Mouse (Mus musculus): Measurements from ENCODE around the gene Spata21. TPM values are rescaled to one million over a fixed set of nuclear protein-coding genes. Genes with fewer than 3 reads are reported as not detected.

The Spata21 gene
- polyA plus RNA-seq (2015; fragmentation: Nextera tagmentation; extraction: Ambion mirVana) = 0.15 and 0.17 TPM in 2 replicates

- DNase-seq (ENCODE audit: low spot score) = no peak
These were observed at the start of gene Spata21 for GRCm38 (mm10) chr4:141088033-141088432. TSS of gene Spata21 (plus strand) at chr4:141088333.

GRCm38 (mm10) chr4:141041117-141041516 is 47.0 kb upstream of the Spata21 start:
- DNase-seq (ENCODE audit: low spot score) = no peak

- DNase-seq (ENCODE audit: low spot score) = peak; percentile 66
These were observed 43.3 kb upstream of the Spata21 start for GRCm38 (mm10) chr4:141044816-141045215.

DNA sequence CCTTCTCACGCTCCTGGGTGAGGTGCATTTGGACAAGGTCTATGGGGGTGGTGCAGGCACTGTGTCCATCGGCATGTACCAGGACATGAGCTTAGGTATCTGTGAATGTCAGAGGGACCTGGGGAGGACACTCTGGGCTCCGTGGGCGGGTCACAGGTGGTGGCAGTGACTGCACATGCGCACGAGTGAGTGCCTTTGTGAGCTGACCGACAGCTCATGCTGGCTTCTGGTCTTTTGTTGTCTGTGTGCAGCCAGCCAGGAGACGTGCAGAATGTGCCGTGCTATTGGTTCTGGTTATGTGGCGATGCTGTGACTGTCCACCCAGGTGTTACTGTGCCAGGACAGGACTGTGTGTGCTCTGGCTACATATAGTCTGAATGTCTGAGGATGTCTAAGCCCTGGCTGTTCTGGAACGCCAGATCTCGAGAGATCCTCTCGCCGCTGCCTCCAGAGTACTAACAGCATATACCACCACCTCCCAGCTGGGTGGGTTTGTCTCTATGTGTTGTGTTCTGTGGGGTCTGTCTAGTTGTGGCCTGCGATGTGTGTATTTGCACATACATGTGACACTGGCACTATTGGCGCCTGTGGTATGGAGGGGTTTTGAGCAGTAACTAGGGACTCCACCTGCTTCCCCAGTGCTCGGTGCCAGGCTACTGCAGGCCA is 39.2 kb upstream of the Spata21 start:
- DNase-seq (ENCODE audit: low spot score) = no peak

- no peak for DNase-seq (ENCODE audit: low spot score)
These were observed 38.7 kb upstream of the Spata21 start for GRCm38 (mm10) chr4:141049476-141049835.

DNA sequence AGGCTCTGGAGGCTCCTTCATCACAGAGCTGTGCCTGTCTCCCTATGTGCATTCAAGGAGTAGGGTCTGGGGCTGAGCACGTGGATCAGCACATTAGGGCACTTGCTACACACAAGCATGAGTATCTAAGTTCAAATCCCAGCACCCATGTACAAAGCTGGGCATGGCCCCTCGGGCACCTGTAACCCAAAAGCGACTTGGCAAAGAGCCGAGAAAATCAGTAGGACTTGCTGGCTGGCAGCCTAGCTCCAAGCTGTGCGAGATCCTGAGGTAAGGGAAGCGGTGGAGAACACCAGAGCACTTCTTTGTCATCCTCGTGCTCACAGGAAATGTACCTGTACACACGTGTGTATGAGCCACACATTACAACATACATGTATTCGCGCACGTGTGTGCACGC is 35.7 kb upstream of the Spata21 start:
- DNase-seq (ENCODE audit: low spot score) = no peak

- DNase-seq (ENCODE audit: low spot score) = no peak
These were observed 35.0 kb upstream of the Spata21 start for GRCm38 (mm10) chr4:141053138-141053537.

GRCm38 (mm10) chr4:141053568-141054161 is 34.5 kb upstream of the Spata21 start:
- no peak for DNase-seq (ENCODE audit: low spot score)

- no peak for DNase-seq (ENCODE audit: low spot score)
These were observed 31.2 kb upstream of the Spata21 start for GRCm38 (mm10) chr4:141056970-141057369.

DNA sequence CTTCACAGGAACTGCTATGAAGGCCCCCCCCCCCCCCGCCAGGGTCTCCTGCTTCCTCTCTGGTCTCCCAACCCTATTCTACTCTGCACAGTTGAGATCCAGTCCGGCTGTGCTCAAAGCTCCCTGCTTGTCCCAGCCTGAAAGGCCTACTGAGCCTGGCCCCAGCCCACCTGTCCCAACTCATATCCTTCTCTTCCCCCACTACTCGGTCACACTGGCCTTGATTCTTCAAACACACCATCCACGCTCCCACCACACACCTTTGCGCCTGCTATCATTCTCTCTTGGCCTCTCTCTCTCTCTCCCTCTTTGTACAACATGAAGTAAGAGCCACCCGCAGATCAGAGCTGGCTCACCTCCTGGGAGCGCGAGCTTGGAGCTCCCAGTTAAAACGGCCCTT is 29.3 kb upstream of the Spata21 start:
- DNase-seq (ENCODE audit: low spot score) = no peak

- DNase-seq (ENCODE audit: low spot score) = no peak
These were observed 28.3 kb upstream of the Spata21 start for GRCm38 (mm10) chr4:141059616-141060425.

DNA sequence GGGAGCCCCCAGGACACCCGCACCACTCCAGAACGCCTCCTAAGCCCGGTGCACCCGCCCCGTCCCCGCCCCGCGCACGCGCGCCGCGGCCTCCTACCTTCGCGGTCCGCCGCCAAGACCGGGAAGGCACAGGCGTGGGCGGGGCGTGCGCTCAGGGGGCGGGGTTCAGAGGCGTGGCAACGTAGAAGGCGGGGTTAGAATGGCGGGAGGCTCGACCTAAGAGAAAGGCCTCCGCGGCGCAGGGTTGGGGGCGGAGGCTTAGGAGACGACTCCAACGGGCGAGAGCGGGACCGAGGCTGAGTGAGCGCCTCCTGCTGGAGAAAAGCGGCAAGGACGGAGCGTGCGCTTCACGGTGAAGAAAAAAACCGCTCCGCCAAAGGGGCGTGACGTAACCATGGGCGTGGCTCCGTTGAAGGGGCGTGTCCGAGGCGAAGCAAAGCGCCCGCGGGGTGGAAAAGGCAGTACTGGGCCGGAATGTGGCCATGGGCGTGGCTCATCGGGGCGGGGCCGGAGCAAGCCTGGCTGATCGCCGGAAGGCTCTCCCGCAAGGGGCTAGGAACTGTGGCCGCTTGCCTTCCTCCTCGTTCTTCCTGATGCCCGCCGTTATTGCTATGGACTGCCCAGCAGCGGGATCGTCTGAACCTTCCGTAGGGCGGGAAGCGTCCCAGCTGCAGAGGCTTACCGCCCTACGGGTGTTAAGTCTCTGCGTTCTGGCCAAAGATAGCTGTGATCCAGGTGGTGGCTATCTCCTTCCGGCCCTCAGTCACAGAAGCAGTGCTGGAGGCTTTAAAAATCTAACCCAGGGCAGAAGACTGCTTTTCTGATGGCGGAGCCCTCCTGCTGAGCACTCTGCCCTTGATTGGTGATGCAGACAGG is 27.5 kb upstream of the Spata21 start, which contains the start of gene Crocc:
Crocc (minus strand) TSS at position 125 of the 876 bp plus-strand sequence.
- peak; percentile 100 for DNase-seq (ENCODE audit: low spot score)

- no peak for DNase-seq (ENCODE audit: low spot score)
These were observed 24.0 kb upstream of the Spata21 start for GRCm38 (mm10) chr4:141064104-141064659.

- peak; percentile 91 for DNase-seq (ENCODE audit: low spot score)
These were observed 23.0 kb upstream of the Spata21 start for GRCm38 (mm10) chr4:141065123-141065522.

- DNase-seq (ENCODE audit: low spot score) = no peak
These were observed 21.2 kb upstream of the Spata21 start for GRCm38 (mm10) chr4:141066709-141067515.

DNA sequence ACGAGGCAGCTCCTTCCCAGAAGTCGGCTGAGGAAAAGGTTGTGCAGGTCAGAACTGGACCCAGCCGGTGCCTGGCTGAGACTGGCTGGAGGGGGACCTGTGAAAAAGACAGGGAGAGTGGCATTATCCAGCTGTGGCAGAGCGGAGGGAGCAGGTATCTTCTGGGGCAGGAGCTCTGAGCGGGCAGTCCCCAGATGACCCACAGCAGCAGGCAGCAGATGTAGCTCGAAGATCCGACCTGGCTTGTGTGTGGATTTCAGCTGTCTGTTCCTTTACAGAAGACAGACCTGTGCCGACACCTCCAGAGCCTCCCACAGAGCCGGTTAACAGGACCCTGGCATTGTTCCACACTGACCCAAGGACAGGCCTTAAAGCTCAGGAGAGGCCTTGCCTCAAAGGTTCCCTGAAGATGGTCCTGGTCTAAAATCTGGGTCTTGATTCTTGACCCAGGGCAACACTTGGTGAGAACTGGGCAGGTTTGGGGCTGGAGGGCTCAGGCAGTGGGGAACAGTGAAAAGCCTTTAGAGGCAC is 20.6 kb upstream of the Spata21 start:
- no peak for DNase-seq (ENCODE audit: low spot score)

DNA sequence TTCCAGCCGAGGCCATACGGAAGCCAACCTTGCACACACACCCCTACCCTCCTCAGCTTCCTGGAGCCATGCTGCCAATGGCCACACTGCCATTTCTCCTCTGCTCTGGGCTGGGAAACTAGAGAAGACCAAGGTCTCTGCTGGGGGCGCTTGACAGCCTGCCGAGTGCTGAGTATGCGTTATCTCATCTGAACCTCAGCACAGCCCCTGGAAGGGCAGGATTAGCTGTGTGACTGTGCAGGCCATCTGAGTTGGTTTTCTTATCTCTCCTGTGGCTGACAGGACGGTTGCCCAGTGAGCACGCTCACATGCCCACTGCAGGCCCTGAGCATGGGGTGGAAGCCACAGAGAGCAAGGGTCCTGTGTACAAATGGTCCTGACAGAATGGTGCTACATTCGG is 19.5 kb upstream of the Spata21 start:
- DNase-seq (ENCODE audit: low spot score) = no peak

- peak; percentile 65 for DNase-seq (ENCODE audit: low spot score)
These were observed 18.4 kb upstream of the Spata21 start for GRCm38 (mm10) chr4:141069731-141070130.

DNA sequence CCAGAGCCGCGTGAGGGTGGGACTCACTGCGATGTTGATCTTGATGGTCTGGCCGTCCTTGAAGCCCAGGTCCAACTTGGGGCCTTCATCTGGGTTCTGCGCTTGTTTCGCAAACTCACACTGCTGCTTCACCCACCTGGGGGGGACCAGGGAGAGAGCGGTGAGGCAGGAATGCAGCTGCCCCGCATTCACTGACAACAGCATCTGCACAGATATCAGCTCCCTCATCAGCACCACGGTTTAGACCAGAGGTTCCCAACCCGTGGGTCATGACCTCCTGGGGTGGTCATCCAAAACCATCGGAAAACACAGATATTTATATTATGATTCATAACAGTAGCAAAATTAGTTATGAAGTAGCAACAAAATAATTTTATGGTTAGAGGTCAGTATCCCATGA is 15.6 kb upstream of the Spata21 start:
- DNase-seq (ENCODE audit: low spot score) = no peak

DNA sequence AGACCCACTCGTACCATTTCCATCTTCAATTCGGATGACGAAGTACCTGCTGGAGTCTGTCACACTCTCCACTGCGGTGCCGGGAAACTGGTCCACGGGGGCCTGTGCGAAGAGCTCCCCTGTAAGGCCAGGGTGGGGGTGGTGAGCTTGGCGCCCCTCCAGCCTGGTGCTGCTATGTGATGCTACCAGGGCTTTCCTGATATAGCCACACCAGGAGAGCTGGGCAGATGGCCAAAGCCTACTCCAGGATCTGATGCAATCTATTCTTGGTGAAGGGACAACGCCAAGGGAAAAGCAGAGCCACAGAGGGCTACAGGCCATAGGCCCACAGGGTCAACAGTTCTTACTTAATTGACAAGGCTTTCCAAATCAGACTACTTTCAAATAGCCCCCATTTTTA is 14.5 kb upstream of the Spata21 start:
- DNase-seq (ENCODE audit: low spot score) = no peak

Data from thymus, postnatal 0 days (tissue).